Mouse (Mus musculus): ENCODE results near the gene Ccl21a. TPM values are rescaled to one million over a fixed set of nuclear protein-coding genes. Genes with fewer than 3 reads are reported as not detected.

Ccl21a gene
- polyA plus RNA-seq (2021; fragmentation: Nextera tagmentation) = 0.49 and 0.51 TPM in 2 replicates
- long read RNA-seq, experiment 1, partial matches to known transcripts = 0 of 1 reads
- long read RNA-seq, experiment 1, other reads (novel, unspliced or antisense) = 1 of 1 reads
- long read RNA-seq, experiment 2 = 0 reads

GRCm38 (mm10) chr4:42773893-42774292 lies at the start of gene Ccl21a:
TSS of gene Ccl21a (minus strand) at chr4:42773993.

GRCm38 (mm10) chr4:42756477-42756876 lies 17.3 kb downstream of the Ccl21a start, which contains the start of gene Ccl19:
TSS of gene Ccl19 (minus strand) at chr4:42756577.

GRCm38 (mm10) chr4:42735245-42735644 lies 38.5 kb downstream of the Ccl21a start, which contains the start of gene 4930578G10Rik:
TSS of gene 4930578G10Rik (plus strand) at chr4:42735545.

Other genes with a start within 250 kb of the Ccl21a start
- not detected in 2 replicates for gene Fam205a2, start 245.8 kb downstream of the Ccl21a start, polyA plus RNA-seq (2021; fragmentation: Nextera tagmentation)
- not detected in 2 replicates for gene Gm10591, start 161.8 kb downstream of the Ccl21a start, polyA plus RNA-seq (2021; fragmentation: Nextera tagmentation)
- 1.4 and 4.2 TPM in 2 replicates for gene Gm2564, start 144.3 kb downstream of the Ccl21a start, polyA plus RNA-seq (2021; fragmentation: Nextera tagmentation)
- 6.7 TPM in 1 of 2 replicates, not detected in the other for gene Ccl27b, start 118.7 kb downstream of the Ccl21a start, polyA plus RNA-seq (2021; fragmentation: Nextera tagmentation)
- gene Il11ra2, start 112.1 kb downstream of the Ccl21a start, polyA plus RNA-seq (2021; fragmentation: Nextera tagmentation) = 0.28 and 0.69 TPM in 2 replicates
- 0.29 and 0.47 TPM in 2 replicates for gene 4930578G10Rik, start 38.4 kb downstream of the Ccl21a start, polyA plus RNA-seq (2021; fragmentation: Nextera tagmentation)
- 1.1 and 3.8 TPM in 2 replicates for gene Ccl19, start 17.4 kb downstream of the Ccl21a start, polyA plus RNA-seq (2021; fragmentation: Nextera tagmentation)
- gene Fam205a1, start 79.9 kb upstream of the Ccl21a start, polyA plus RNA-seq (2021; fragmentation: Nextera tagmentation) = 0.03 and 0.07 TPM in 2 replicates
- 0.80 and 3.1 TPM in 2 replicates for gene Gm12394, start 82.8 kb upstream of the Ccl21a start, polyA plus RNA-seq (2021; fragmentation: Nextera tagmentation)
- gene Fam205c, start 100.2 kb upstream of the Ccl21a start, polyA plus RNA-seq (2021; fragmentation: Nextera tagmentation) = 3.2 and 7.8 TPM in 2 replicates
- gene Phf24, start 142.7 kb upstream of the Ccl21a start, polyA plus RNA-seq (2021; fragmentation: Nextera tagmentation) = 72.3 and 79.6 TPM in 2 replicates
- gene Dnajb5, start 175.8 kb upstream of the Ccl21a start, polyA plus RNA-seq (2021; fragmentation: Nextera tagmentation) = 30.2 and 37.0 TPM in 2 replicates
- 0.20 and 0.23 TPM in 2 replicates for gene 1700022I11Rik, start 195.6 kb upstream of the Ccl21a start, polyA plus RNA-seq (2021; fragmentation: Nextera tagmentation)
- 149 and 171 TPM in 2 replicates for gene Vcp, start 226.5 kb upstream of the Ccl21a start, polyA plus RNA-seq (2021; fragmentation: Nextera tagmentation)
- gene Fancg, start 236.5 kb upstream of the Ccl21a start, polyA plus RNA-seq (2021; fragmentation: Nextera tagmentation) = 3.9 and 5.4 TPM in 2 replicates